Mouse (Mus musculus) CH12.LX (cell line): ENCODE data around the gene Dnaja3. TPM values are rescaled to one million over a fixed set of nuclear protein-coding genes. Genes with fewer than 3 reads are reported as not detected.

Experiments
- DNase-seq: peaks from one replicate; pipeline ENCODE4 v3.0.0-alpha.2; 2013; ENCODE audit errors: extremely low read depth
- H3K27ac ChIP-seq: 2 replicates; pipeline ENCODE4 v1.5.1; 2012; ENCODE audit warnings: low read depth, mild to moderate bottlenecking, control low read depth, moderate library complexity; ENCODE audit not compliant: insufficient read depth
- H3K27me3 ChIP-seq: replicated peaks from 2 replicates; pipeline ENCODE3; 2012; ENCODE audit warnings: inconsistent platforms
- H3K36me3 ChIP-seq, 2 experiments: replicated peaks in 1 of 2; 2 replicates each; pipeline versions ENCODE3 to v1.6.1; 2012; ENCODE audit warnings: inconsistent platforms in 1 of 2, low read length in 1 of 2, mild to moderate bottlenecking in 1 of 2, mixed read lengths in 1 of 2, moderate library complexity in 1 of 2; ENCODE audit not compliant: control insufficient read depth in 1 of 2, insufficient read depth in 1 of 2
- H3K4me1 ChIP-seq, 2 experiments: 2 replicates each; pipeline ENCODE4 v1.6.1; 2012; ENCODE audit warnings: inconsistent platforms in 1 of 2, moderate library complexity in 1 of 2; ENCODE audit not compliant: insufficient read depth in 2 of 2, control insufficient read depth in 1 of 2
- H3K4me2 ChIP-seq: 2 replicates; pipeline ENCODE4 v1.6.1; 2012; ENCODE audit warnings: low read depth, mild to moderate bottlenecking, control low read depth; ENCODE audit not compliant: poor library complexity, insufficient read depth, severe bottlenecking
- H3K4me3 ChIP-seq, 3 experiments: fragments of 150-350 bp in 1 of 3; sonication (generic) in 1 of 3; replicated peaks in 1 of 3; 2 replicates each; pipeline versions ENCODE3 to v1.5.1; 2011 to 2012; ENCODE audit warnings: low read depth in 2 of 3, low read length in 2 of 3, mild to moderate bottlenecking in 2 of 3, moderate library complexity in 2 of 3, control low read depth in 1 of 3, improper control_type of control experiment in 1 of 3, inconsistent platforms in 1 of 3, mixed read lengths in 1 of 3; ENCODE audit not compliant: poor library complexity in 1 of 3
- H3K79me2 ChIP-seq: replicated peaks from 2 replicates; pipeline ENCODE4 v1.6.1; 2012; ENCODE audit warnings: mild to moderate bottlenecking, moderate library complexity; ENCODE audit not compliant: control insufficient read depth, poor library complexity, insufficient read depth, severe bottlenecking; ENCODE audit errors: extremely low read depth
- H3K9ac ChIP-seq: 2 replicates; pipeline ENCODE4 v1.6.1; 2012; ENCODE audit warnings: low read depth, mild to moderate bottlenecking, control low read depth, moderate library complexity; ENCODE audit not compliant: insufficient read depth
- H3K9me3 ChIP-seq: replicated peaks from 2 replicates; pipeline ENCODE3; 2012; ENCODE audit warnings: low read length, inconsistent platforms, mixed read lengths
- BHLHE40 ChIP-seq: IDR thresholded peaks from 2 replicates; pipeline ENCODE4 v1.6.1; 2011; ENCODE audit warnings: mild to moderate bottlenecking, low read depth, low read length, improper control_type of control experiment
- CHD1 ChIP-seq: IDR thresholded peaks from 2 replicates; pipeline ENCODE4 v1.6.1; 2012; ENCODE audit warnings: low read depth, low read length, improper control_type of control experiment, inconsistent platforms
- CTCF ChIP-seq, 2 experiments: IDR thresholded peaks in 1 of 2; conservative IDR thresholded peaks in 1 of 2; 2 replicates each; pipeline ENCODE4 v1.5.1; 2011 to 2012; ENCODE audit warnings: low read depth in 2 of 2, low read length in 2 of 2, improper control_type of control experiment in 1 of 2, inconsistent platforms in 1 of 2, mild to moderate bottlenecking in 1 of 2, moderate library complexity in 1 of 2
- E2F4 ChIP-seq: IDR thresholded peaks from 2 replicates; pipeline ENCODE4 v1.6.1; 2011; ENCODE audit warnings: low read depth, low read length, improper control_type of control experiment; ENCODE audit not compliant: insufficient replicate concordance
- ELF1 ChIP-seq: IDR thresholded peaks from 2 replicates; pipeline ENCODE4 v1.6.1; 2014; ENCODE audit warnings: low read depth, mild to moderate bottlenecking, inconsistent platforms, low read length, improper control_type of control experiment
- EP300 ChIP-seq: IDR thresholded peaks from 2 replicates; pipeline ENCODE4 v1.6.1; 2011; ENCODE audit warnings: low read length, improper control_type of control experiment
- ETS1 ChIP-seq: conservative IDR thresholded peaks from 2 replicates; pipeline ENCODE4 v1.6.1; 2012; ENCODE audit warnings: low read depth, mild to moderate bottlenecking, inconsistent platforms, low read length, improper control_type of control experiment, moderate library complexity
- GABPA ChIP-seq: IDR thresholded peaks from 2 replicates; pipeline ENCODE4 v1.6.1; 2012; ENCODE audit warnings: low read depth, low read length, improper control_type of control experiment, inconsistent platforms; ENCODE audit not compliant: insufficient replicate concordance
- HCFC1 ChIP-seq: IDR thresholded peaks from 2 replicates; pipeline ENCODE4 v1.6.1; 2012; ENCODE audit warnings: low read depth, mild to moderate bottlenecking, inconsistent platforms, low read length, improper control_type of control experiment
- IRF4 ChIP-seq: IDR thresholded peaks from 2 replicates; pipeline ENCODE4 v1.6.1; 2014; ENCODE audit warnings: low read depth, mild to moderate bottlenecking, inconsistent platforms, low read length, improper control_type of control experiment
- JUN ChIP-seq: IDR thresholded peaks from 2 replicates; pipeline ENCODE4 v1.6.1; 2011; ENCODE audit warnings: low read depth, mild to moderate bottlenecking, low read length, improper control_type of control experiment, moderate library complexity; ENCODE audit not compliant: insufficient read depth
- JUND ChIP-seq: conservative IDR thresholded peaks from 2 replicates; pipeline ENCODE4 v1.6.1; 2011; ENCODE audit warnings: low read depth, low read length, improper control_type of control experiment
- KAT2A ChIP-seq: IDR thresholded peaks from 2 replicates; pipeline ENCODE4 v1.6.1; 2012; ENCODE audit warnings: low read length, improper control_type of control experiment, inconsistent platforms; ENCODE audit not compliant: insufficient replicate concordance
- MAFK ChIP-seq: IDR thresholded peaks from 2 replicates; pipeline ENCODE4 v1.6.1; 2011; ENCODE audit warnings: low read length, improper control_type of control experiment; ENCODE audit not compliant: insufficient replicate concordance
- MAX ChIP-seq: IDR thresholded peaks from 2 replicates; pipeline ENCODE4 v1.6.1; 2011; ENCODE audit warnings: low read length, improper control_type of control experiment
- MAZ ChIP-seq: IDR thresholded peaks from 2 replicates; pipeline ENCODE4 v1.6.1; 2012; ENCODE audit warnings: low read depth, mild to moderate bottlenecking, inconsistent platforms, low read length, improper control_type of control experiment, moderate library complexity
- MEF2A ChIP-seq: IDR thresholded peaks from 2 replicates; pipeline ENCODE4 v1.6.1; 2014; ENCODE audit warnings: low read depth, mild to moderate bottlenecking, inconsistent platforms, low read length, improper control_type of control experiment, borderline replicate concordance
- MXI1 ChIP-seq: IDR thresholded peaks from 2 replicates; pipeline ENCODE4 v1.6.1; 2011; ENCODE audit warnings: mild to moderate bottlenecking, low read depth, low read length, improper control_type of control experiment
- MYC ChIP-seq: IDR thresholded peaks from 2 replicates; pipeline ENCODE4 v1.6.1; 2011; ENCODE audit warnings: low read depth, mild to moderate bottlenecking, improper control_type of control experiment, low read length
- NELFE ChIP-seq: IDR thresholded peaks from 2 replicates; pipeline ENCODE4 v1.6.1; 2011; ENCODE audit warnings: low read depth, low read length, improper control_type of control experiment
- NRF1 ChIP-seq: IDR thresholded peaks from 2 replicates; pipeline ENCODE4 v1.6.1; 2014; ENCODE audit warnings: low read depth, mild to moderate bottlenecking, inconsistent platforms, low read length, improper control_type of control experiment, moderate library complexity
- PAX5 ChIP-seq: IDR thresholded peaks from 2 replicates; pipeline ENCODE4 v1.6.1; 2012; ENCODE audit warnings: low read length, inconsistent platforms, mixed read lengths
- POLR2A ChIP-seq: IDR thresholded peaks from 2 replicates; pipeline ENCODE4 v1.6.1; 2011; ENCODE audit warnings: low read depth, mild to moderate bottlenecking, improper control_type of control experiment, low read length
- POLR2AphosphoS2 ChIP-seq: IDR thresholded peaks from 2 replicates; pipeline ENCODE4 v1.6.1; 2011; ENCODE audit warnings: low read depth, low read length, improper control_type of control experiment
- RAD21 ChIP-seq: IDR thresholded peaks from 2 replicates; pipeline ENCODE4 v1.6.1; 2011; ENCODE audit warnings: low read depth, mild to moderate bottlenecking, low read length, improper control_type of control experiment, moderate library complexity
- RCOR1 ChIP-seq: conservative IDR thresholded peaks from 2 replicates; pipeline ENCODE4 v1.6.1; 2012; ENCODE audit warnings: low read depth, mild to moderate bottlenecking, inconsistent platforms, low read length, improper control_type of control experiment
- SIN3A ChIP-seq: IDR thresholded peaks from 2 replicates; pipeline ENCODE4 v1.6.1; 2012; ENCODE audit warnings: low read length, improper control_type of control experiment, inconsistent platforms
- SMC3 ChIP-seq: IDR thresholded peaks from 2 replicates; pipeline ENCODE4 v1.6.1; 2011; ENCODE audit warnings: low read depth, low read length, improper control_type of control experiment
- TBP ChIP-seq: conservative IDR thresholded peaks from 2 replicates; pipeline ENCODE4 v1.6.1; 2011; ENCODE audit warnings: low read depth, low read length, improper control_type of control experiment
- TCF12 ChIP-seq: IDR thresholded peaks from 2 replicates; pipeline ENCODE4 v1.6.1; 2014; ENCODE audit warnings: low read depth, mild to moderate bottlenecking, inconsistent platforms, low read length, improper control_type of control experiment
- UBTF ChIP-seq: IDR thresholded peaks from 2 replicates; pipeline ENCODE4 v1.6.1; 2012; ENCODE audit warnings: low read depth, mild to moderate bottlenecking, inconsistent platforms, low read length, improper control_type of control experiment, moderate library complexity
- USF1 ChIP-seq: IDR thresholded peaks from 2 replicates; pipeline ENCODE4 v1.6.1; 2014; ENCODE audit warnings: low read depth, mild to moderate bottlenecking, inconsistent platforms, low read length, improper control_type of control experiment
- USF2 ChIP-seq: conservative IDR thresholded peaks from 2 replicates; pipeline ENCODE4 v1.6.1; 2011; ENCODE audit warnings: low read depth, low read length, improper control_type of control experiment
- ZC3H11A ChIP-seq: IDR thresholded peaks from 2 replicates; pipeline ENCODE4 v1.6.1; 2012; ENCODE audit warnings: low read depth, mild to moderate bottlenecking, inconsistent platforms, low read length, improper control_type of control experiment
- ZKSCAN1 ChIP-seq: IDR thresholded peaks from 2 replicates; pipeline ENCODE4 v1.6.1; 2012; ENCODE audit warnings: low read depth, inconsistent platforms, low read length, improper control_type of control experiment, borderline replicate concordance
- ZMIZ1 ChIP-seq: IDR thresholded peaks from 2 replicates; pipeline ENCODE4 v1.6.1; 2012; ENCODE audit warnings: low read depth, mild to moderate bottlenecking, inconsistent platforms, low read length, improper control_type of control experiment
- ZNF384 ChIP-seq: IDR thresholded peaks from 2 replicates; pipeline ENCODE4 v1.6.1; 2012; ENCODE audit warnings: low read depth, low read length, improper control_type of control experiment, inconsistent platforms
- dilution Hi-C: fragments of 300-500 bp; cut with MboI; formaldehyde crosslinking; loops from 2 replicates; pipeline ENCODE4 v1.14.3; 2020; ENCODE audit warnings: low sequenced_read_pairs; ENCODE audit not compliant: extremely low pct_unique_long_range_greater_than_20kb, extremely low pct_ligation_motif_present
- in situ Hi-C: fragments of 300-500 bp; cut with MboI; formaldehyde crosslinking; loops from 3 replicates; pipeline ENCODE4 v1.14.3; 2019; ENCODE audit warnings: low sequenced_read_pairs, low pct_ligation_motif_present, low pct_unique_long_range_greater_than_20kb, mixed read lengths
- polyA plus RNA-seq: library from polyadenylated mRNA; unstranded; fragments of >175 nt; gene quantifications from 2 replicates; pipeline ENCODE4 v1.2.1, GENCODE M21; 2012; ENCODE audit warnings: low read depth; ENCODE audit not compliant: insufficient read length
- total RNA-seq, 2 experiments: library from RNA; depleted of rRNA; stranded (reverse); fragments of 300-350 nt in 1 of 2; fragments of >200 nt in 1 of 2; gene quantifications; 2 replicates each; pipeline ENCODE4 v1.2.3; 2012 to 2014

Dnaja3 gene
- total and polyA plus RNA-seq, 3 experiments: 56.6 to 85.3 (median 80.4) TPM

GRCm38 (mm10) chr16:4683581-4684456 is 44.0 kb downstream of the Dnaja3 start:
- Histone ChIP-seq H3K27ac (peak overlapping the region; percentile 78), H3K9ac (peak overlapping the region; percentile 98), H3K4me1 (peaks cover 13 to 52% of the 10 kb centered on the region in 2 experiments), H3K27me3 (no peaks in the 10 kb centered on the region), H3K79me2 (peaks cover 23% of the 10 kb centered on the region), H3K36me3 (peaks cover 9 to 23% of the 10 kb centered on the region in 2 experiments), H3K4me2 (peak overlapping the region; percentile 89; the same call in 1 of the 2 replicates), H3K9me3 (no peaks in the 10 kb centered on the region), H3K4me3 (peak overlapping the region; percentile 63 to 83 (median 81))
- DNase-seq: peak; percentile 97
- in situ Hi-C loops (no loop called here), dilution Hi-C loops (no loop called here)
- TF ChIP-seq USF1: no peak
- TF ChIP-seq NRF1: peak; percentile 99
- TF ChIP-seq HCFC1: peak; percentile 96
- TF ChIP-seq MEF2A: no peak
- TF ChIP-seq ZKSCAN1: no peak
- peak; percentile 82; the same call in 1 of the 2 replicates for TF ChIP-seq SIN3A
- peak; percentile 42; the same call in 1 of the 2 replicates for TF ChIP-seq GABPA
- TF ChIP-seq PAX5: no peak
- TF ChIP-seq BHLHE40: peak; percentile 4; the same call in 1 of the 2 replicates
- TF ChIP-seq RCOR1: peak; percentile 50; the same call in 1 of the 2 replicates
- TF ChIP-seq CTCF (conservative IDR thresholded peaks at IDR 0.05 in 1 of 2, IDR thresholded peaks at IDR 0.05 in 1 of 2; ENCODE audit: low read depth in 2 of 2, low read length in 2 of 2): no peak
- no peak; the same call in 1 of the 2 replicates for TF ChIP-seq MAZ
- no peak; the same call in 1 of the 2 replicates for TF ChIP-seq JUND
- no peak for TF ChIP-seq ZNF384
- peak; percentile 69; the same call in 1 of the 2 replicates for TF ChIP-seq UBTF
- 0 out of 2 replicates have a peak, but pooled peaks have one; percentile 12 for TF ChIP-seq E2F4
- peak; percentile 88 for TF ChIP-seq POLR2AphosphoS2
- TF ChIP-seq MYC: peak; percentile 92
- no peak for TF ChIP-seq ZC3H11A
- peak; percentile 95 for TF ChIP-seq NELFE
- no peak for TF ChIP-seq MAFK
- TF ChIP-seq POLR2A: peak; percentile 96
- TF ChIP-seq MAX: no peak; the same call in none of the 2 replicates
- peak; percentile 89 for TF ChIP-seq MXI1
- TF ChIP-seq ELF1: peak; percentile 89
- no peak for TF ChIP-seq SMC3
- peak; percentile 99 for TF ChIP-seq TCF12
- TF ChIP-seq RAD21: no peak
- peak; percentile 94; the same call in 1 of the 2 replicates for TF ChIP-seq KAT2A
- peak; percentile 30; the same call in 1 of the 2 replicates for TF ChIP-seq ETS1
- TF ChIP-seq IRF4: peak; percentile 68; the same call in 1 of the 2 replicates
- no peak for TF ChIP-seq USF2
- TF ChIP-seq EP300: no peak; the same call in 1 of the 2 replicates
- TF ChIP-seq JUN: no peak
- TF ChIP-seq ZMIZ1: peak; percentile 76
- peak; percentile 85 for TF ChIP-seq TBP
- TF ChIP-seq CHD1: 0 out of 2 replicates have a peak, but pooled peaks have one; percentile 36
